Mouse (Mus musculus) spleen, adult 2 months (tissue): ENCODE data around the gene Gatc. TPM values are rescaled to one million over a fixed set of nuclear protein-coding genes. Genes with fewer than 3 reads are reported as not detected.
A peak's percentile ranks its signal among the peaks of the same experiment; 100 is the strongest.
"Not testable (repeated sequence)": the region's sequence is repeated elsewhere in the genome, so short reads cannot be mapped to it uniquely, and the experiment has no call there.

ENCODE experiments used
- DNase-seq, 2 experiments: peaks; one replicate each; pipeline versions ENCODE4 v3.0.0 to v3.0.0-alpha.2; 2012 to 2021; ENCODE audit warnings: low spot score in 2 of 2, low read depth in 1 of 2
- H3K27ac ChIP-seq: fragments of 200-500 bp; 2 replicates; pipeline ENCODE4 v1.5.1; 2012; ENCODE audit warnings: low read length, inconsistent platforms; ENCODE audit not compliant: insufficient read depth
- H3K27me3 ChIP-seq: fragments of 200-500 bp; 2 replicates; pipeline ENCODE4 v1.6.1; 2012; ENCODE audit warnings: mild to moderate bottlenecking, moderate library complexity, low read length, inconsistent platforms; ENCODE audit not compliant: control insufficient read depth, insufficient read depth
- H3K36me3 ChIP-seq: fragments of 200-500 bp; 2 replicates; pipeline ENCODE4 v1.6.1; 2012; ENCODE audit warnings: mild to moderate bottlenecking, low read length, inconsistent platforms; ENCODE audit not compliant: control insufficient read depth, insufficient read depth
- H3K4me1 ChIP-seq: fragments of 200-500 bp; 2 replicates; pipeline ENCODE4 v1.6.1; 2011; ENCODE audit warnings: inconsistent platforms; ENCODE audit not compliant: control insufficient read depth, insufficient read depth, insufficient read length
- H3K4me3 ChIP-seq: fragments of 200-500 bp; 2 replicates; pipeline ENCODE4 v1.5.1; 2011; ENCODE audit warnings: mild to moderate bottlenecking, inconsistent platforms; ENCODE audit not compliant: insufficient read depth, insufficient read length; ENCODE audit errors: extremely low read depth
- CTCF ChIP-seq: fragments of 200-500 bp; IDR thresholded peaks from 2 replicates; pipeline ENCODE4 v1.5.1; 2011; ENCODE audit warnings: mild to moderate bottlenecking, inconsistent platforms; ENCODE audit not compliant: insufficient read depth, insufficient read length, insufficient replicate concordance; ENCODE audit errors: extremely low read depth
- POLR2A ChIP-seq: fragments of 200-500 bp; IDR thresholded peaks from 2 replicates; pipeline ENCODE4 v1.6.1; 2011; ENCODE audit warnings: low read depth, low read length, inconsistent platforms
- WGBS: fragments of 180-500 bp; shearing (Covaris S2); methylation state at CpG from one replicate; pipeline ENCODE4 v1.1.7; 2018; 5-methylcytosine and 5-hydroxymethylcytosine counted together
- polyA plus RNA-seq: library from polyadenylated mRNA; depleted of rRNA; stranded (reverse); fragments of >200 nt; gene quantifications from 2 replicates; pipeline ENCODE4 v1.2.3, GENCODE M21; 2012

The Gatc gene
- polyA plus RNA-seq, 1 experiment: 5.8 TPM

- TF ChIP-seq POLR2A: no peak
- TF ChIP-seq CTCF: 0 out of 2 replicates have a peak, but pooled peaks have one; percentile 1
- Histone ChIP-seq H3K4me3 (peak overlapping the region; percentile 57), H3K4me1 (peaks cover 6% of the 10 kb centered on the region; the same call in 1 of the 2 replicates), H3K27me3 (0 out of 2 replicates have a peak, but pooled peaks cover 1% of the 10 kb centered on the region), H3K36me3 (no peaks in the 10 kb centered on the region), H3K27ac (peak overlapping the region; percentile 48; the same call in 1 of the 2 replicates)
- WGBS: 4% methylated on average over 22 of the region's 22 CpGs
- DNase-seq: no peak
These were observed 21.7 kb downstream of the Gatc start for GRCm38 (mm10) chr5:115319004-115319940.

- peaks cover 6% of the 10 kb centered on the region; the same call in 1 of the 2 replicates for H3K4me1 ChIP-seq
- H3K27ac ChIP-seq: no peak overlapping the region
- 0 out of 2 replicates have a peak, but pooled peaks cover 1% of the 10 kb centered on the region for H3K27me3 ChIP-seq
- H3K36me3 ChIP-seq: no peaks in the 10 kb centered on the region
- TF ChIP-seq POLR2A: no peak
- no peak for TF ChIP-seq CTCF
- DNase-seq: no peak
- no peak overlapping the region for H3K4me3 ChIP-seq
- WGBS: 35% methylated on average over 10 of the region's 10 CpGs
These were observed 23.2 kb downstream of the Gatc start for GRCm38 (mm10) chr5:115317645-115318328.

- DNase-seq: no peak
- 53% methylated on average over 14 of the region's 14 CpGs for WGBS
- H3K27ac ChIP-seq: no peak overlapping the region
- peaks cover 6% of the 10 kb centered on the region; the same call in 1 of the 2 replicates for H3K4me1 ChIP-seq
- 0 out of 2 replicates have a peak, but pooled peaks cover 1% of the 10 kb centered on the region for H3K27me3 ChIP-seq
- no peaks in the 10 kb centered on the region for H3K36me3 ChIP-seq
- H3K4me3 ChIP-seq: no peak overlapping the region
- no peak for TF ChIP-seq CTCF
- no peak for TF ChIP-seq POLR2A
These were observed 23.9 kb downstream of the Gatc start for GRCm38 (mm10) chr5:115316968-115317644.

GRCm38 (mm10) chr5:115313668-115313943, 27.4 kb downstream of the Gatc start:
- Histone ChIP-seq H3K4me1 (no peaks in the 10 kb centered on the region; the same call in 1 of the 2 replicates), H3K27me3 (no peaks in the 10 kb centered on the region), H3K36me3 (no peaks in the 10 kb centered on the region), H3K27ac (no peak overlapping the region), H3K4me3 (no peak overlapping the region)
- TF ChIP-seq CTCF: no peak
- no peak for TF ChIP-seq POLR2A
- WGBS: 63% methylated on average over 5 of the region's 5 CpGs
- DNase-seq: no peak

- no peak overlapping the region for H3K4me3 ChIP-seq
- no peak overlapping the region for H3K27ac ChIP-seq
- H3K4me1 ChIP-seq: no peaks in the 10 kb centered on the region; the same call in 1 of the 2 replicates
- DNase-seq: no peak
- TF ChIP-seq POLR2A: no peak
- TF ChIP-seq CTCF: no peak
- H3K27me3 ChIP-seq: no peaks in the 10 kb centered on the region
- 56% methylated on average over 10 of the region's 10 CpGs for WGBS
- no peaks in the 10 kb centered on the region for H3K36me3 ChIP-seq
These were observed 27.9 kb downstream of the Gatc start for GRCm38 (mm10) chr5:115312816-115313667.

- 70% methylated on average over 4 of the region's 4 CpGs for WGBS
- Histone ChIP-seq H3K27ac (no peak overlapping the region), H3K36me3 (no peaks in the 10 kb centered on the region), H3K4me3 (no peak overlapping the region), H3K4me1 (no peaks in the 10 kb centered on the region; the same call in 1 of the 2 replicates), H3K27me3 (no peaks in the 10 kb centered on the region)
- TF ChIP-seq POLR2A (no peak), CTCF (no peak)
- no peak for DNase-seq
These were observed 28.6 kb downstream of the Gatc start for GRCm38 (mm10) chr5:115312354-115312753.

GRCm38 (mm10) chr5:115302190-115302589, 38.8 kb downstream of the Gatc start:
- H3K27ac ChIP-seq, H3K4me1 ChIP-seq, DNase-seq, H3K4me3 ChIP-seq, H3K27me3 ChIP-seq, H3K36me3 ChIP-seq: not testable (repeated sequence)
- WGBS: 88% methylated on average over 7 of the region's 7 CpGs
